Mouse (Mus musculus) myocyte (in vitro differentiated cells): ENCODE results near the gene Tbc1d2. TPM values are rescaled to one million over a fixed set of nuclear protein-coding genes. Genes with fewer than 3 reads are reported as not detected.

Experiments
- H3K27me3 ChIP-seq: one replicate; pipeline ENCODE4 v1.6.1; 2011; ENCODE audit not compliant: control insufficient read depth, insufficient read depth, insufficient read length
- H3K36me3 ChIP-seq: one replicate; pipeline ENCODE4 v1.6.1; 2011; ENCODE audit not compliant: control insufficient read depth, insufficient read depth
- H3K4me2 ChIP-seq: one replicate; pipeline ENCODE4 v1.6.1; 2011; ENCODE audit warnings: low read depth, control low read depth
- H3K4me3 ChIP-seq: one replicate; pipeline ENCODE4 v1.5.1; 2011; ENCODE audit warnings: mild to moderate bottlenecking, control low read depth, moderate library complexity
- H3K79me2 ChIP-seq: one replicate; pipeline ENCODE4 v1.6.1; 2011; ENCODE audit not compliant: control insufficient read depth, insufficient read depth
- H3ac ChIP-seq: one replicate; pipeline ENCODE4 v1.6.1; 2011; ENCODE audit not compliant: control insufficient read depth, insufficient read length
- CEBPB ChIP-seq: IDR thresholded peaks from 2 replicates; pipeline ENCODE4 v1.6.1; 2011; ENCODE audit warnings: mild to moderate bottlenecking, moderate library complexity; ENCODE audit not compliant: poor library complexity, insufficient read depth, severe bottlenecking
- E2F4 ChIP-seq: IDR thresholded peaks from one replicate; pipeline ENCODE4 v1.6.1; 2011; ENCODE audit warnings: mild to moderate bottlenecking, control low read depth, moderate library complexity; ENCODE audit not compliant: insufficient read depth
- MAX ChIP-seq: IDR thresholded peaks from one replicate; pipeline ENCODE4 v1.6.1; 2011; ENCODE audit warnings: low read depth, mild to moderate bottlenecking, control low read depth
- MYOD1 ChIP-seq, 3 experiments: IDR thresholded peaks; one replicate each; pipeline ENCODE4 v1.6.1; 2011; ENCODE audit warnings: control low read depth in 2 of 3, low read depth in 2 of 3, mild to moderate bottlenecking in 2 of 3, moderate library complexity in 1 of 3; ENCODE audit not compliant: insufficient read length in 2 of 3, control insufficient read depth in 1 of 3
- MYOG ChIP-seq, 3 experiments: IDR thresholded peaks; one replicate each; pipeline ENCODE4 v1.6.1; 2011; ENCODE audit warnings: control low read depth in 2 of 3, low read depth in 2 of 3, mild to moderate bottlenecking in 2 of 3; ENCODE audit not compliant: insufficient read length in 2 of 3, control insufficient read depth in 1 of 3, insufficient read depth in 1 of 3
- POLR2A ChIP-seq: IDR thresholded peaks from one replicate; pipeline ENCODE4 v1.6.1; 2011; ENCODE audit warnings: low read depth, mild to moderate bottlenecking, control low read depth, moderate library complexity; ENCODE audit not compliant: insufficient read length
- POLR2AphosphoS2 ChIP-seq: IDR thresholded peaks from one replicate; pipeline ENCODE4 v1.6.1; 2011; ENCODE audit warnings: low read depth, control low read depth; ENCODE audit not compliant: insufficient read length
- REST ChIP-seq: IDR thresholded peaks from one replicate; pipeline ENCODE4 v1.6.1; 2011; ENCODE audit warnings: mild to moderate bottlenecking, control low read depth, moderate library complexity; ENCODE audit not compliant: insufficient read depth, insufficient read length
- SRF ChIP-seq: IDR thresholded peaks from one replicate; pipeline ENCODE4 v1.6.1; 2011; ENCODE audit warnings: low read depth; ENCODE audit not compliant: control insufficient read depth, insufficient read length
- TCF12 ChIP-seq: IDR thresholded peaks from one replicate; pipeline ENCODE4 v1.6.1; 2011; ENCODE audit warnings: mild to moderate bottlenecking, control low read depth; ENCODE audit not compliant: poor library complexity, insufficient read depth, severe bottlenecking
- TCF3 ChIP-seq: IDR thresholded peaks from one replicate; pipeline ENCODE4 v1.6.1; 2011; ENCODE audit warnings: low read depth, control low read depth; ENCODE audit not compliant: insufficient read length
- USF1 ChIP-seq: IDR thresholded peaks from one replicate; pipeline ENCODE4 v1.6.1; 2011; ENCODE audit warnings: low read depth, mild to moderate bottlenecking, control low read depth, moderate library complexity
- polyA plus RNA-seq: library from polyadenylated mRNA; unstranded; fragments of >200 nt; fragmentation: generic; extraction: Trizol; gene quantifications from one replicate; pipeline ENCODE4 v1.2.1, GENCODE M21; 2012; ENCODE audit warnings: missing spikeins

The Tbc1d2 gene
- polyA plus RNA-seq, 1 experiment: 0.20 TPM

DNA sequence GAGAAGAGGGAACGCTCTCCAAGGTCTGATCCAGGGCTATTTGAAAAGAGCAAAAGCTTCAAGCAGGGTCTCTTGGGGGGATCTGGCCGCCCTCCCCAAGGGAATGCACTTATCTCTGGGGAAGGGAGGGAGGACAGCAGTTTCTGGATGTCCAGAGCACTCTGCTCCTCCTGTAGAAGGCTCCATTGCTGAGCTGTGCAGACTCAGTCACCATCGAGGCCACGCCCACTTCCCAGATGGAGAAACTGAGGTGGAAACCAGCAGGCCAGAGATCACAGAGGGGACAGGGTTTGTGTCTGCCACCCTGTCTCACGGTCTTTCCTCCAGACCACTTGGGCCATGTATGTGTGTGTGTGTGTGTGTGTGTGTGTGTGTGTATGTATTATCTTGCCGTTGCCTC lies 51.0 kb downstream of the Tbc1d2 start:
- Histone ChIP-seq H3K36me3 (no peaks in the 10 kb centered on the region), H3ac (no peak overlapping the region), H3K4me2 (no peak overlapping the region), H3K27me3 (peaks cover 30% of the 10 kb centered on the region), H3K4me3 (no peak overlapping the region), H3K79me2 (no peaks in the 10 kb centered on the region)
- TF ChIP-seq TCF3 (no peak), MYOG (IDR thresholded peaks at IDR 0.05; ENCODE audit: control insufficient read depth in 1 of 3, insufficient read depth in 1 of 3, insufficient read length in 2 of 3, low read depth in 2 of 3) (no peak), SRF (no peak), USF1 (no peak), MAX (no peak)

DNA sequence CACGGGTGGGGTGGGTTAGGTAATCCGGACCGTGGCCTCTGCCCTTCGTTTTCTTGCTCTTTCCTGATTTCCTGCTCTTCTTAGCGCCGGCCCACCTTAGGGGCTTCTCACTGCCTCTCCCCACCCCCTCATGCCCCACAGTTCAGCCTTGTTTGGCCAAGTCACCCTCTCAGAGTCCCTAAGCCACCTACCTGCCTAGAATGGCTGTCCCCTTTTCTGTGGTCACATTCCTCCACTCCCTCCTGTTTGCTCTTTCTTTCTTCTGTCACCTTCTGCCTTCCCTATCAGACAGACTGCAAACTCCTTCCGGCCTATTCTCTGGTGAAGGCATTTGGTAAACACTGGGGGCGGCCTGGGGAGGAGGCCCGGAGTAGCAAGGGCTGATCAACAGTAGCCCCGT lies 51.9 kb downstream of the Tbc1d2 start:
- Histone ChIP-seq H3K4me3 (no peak overlapping the region), H3K4me2 (no peak overlapping the region), H3K79me2 (no peaks in the 10 kb centered on the region), H3K27me3 (peaks cover 30% of the 10 kb centered on the region), H3K36me3 (no peaks in the 10 kb centered on the region), H3ac (no peak overlapping the region)
- TF ChIP-seq REST: no peak
- TF ChIP-seq CEBPB: no peak
- TF ChIP-seq POLR2AphosphoS2: no peak
- TF ChIP-seq E2F4: no peak
- TF ChIP-seq SRF: no peak
- TF ChIP-seq MYOD1 (IDR thresholded peaks at IDR 0.05; ENCODE audit: control insufficient read depth in 1 of 3, insufficient read length in 2 of 3, low read depth in 2 of 3): no peak
- TF ChIP-seq MYOG (IDR thresholded peaks at IDR 0.05; ENCODE audit: control insufficient read depth in 1 of 3, insufficient read depth in 1 of 3, insufficient read length in 2 of 3, low read depth in 2 of 3): no peak
- no peak for TF ChIP-seq TCF12
- TF ChIP-seq USF1: no peak
- no peak for TF ChIP-seq TCF3
- no peak for TF ChIP-seq MAX
- no peak for TF ChIP-seq POLR2A

DNA sequence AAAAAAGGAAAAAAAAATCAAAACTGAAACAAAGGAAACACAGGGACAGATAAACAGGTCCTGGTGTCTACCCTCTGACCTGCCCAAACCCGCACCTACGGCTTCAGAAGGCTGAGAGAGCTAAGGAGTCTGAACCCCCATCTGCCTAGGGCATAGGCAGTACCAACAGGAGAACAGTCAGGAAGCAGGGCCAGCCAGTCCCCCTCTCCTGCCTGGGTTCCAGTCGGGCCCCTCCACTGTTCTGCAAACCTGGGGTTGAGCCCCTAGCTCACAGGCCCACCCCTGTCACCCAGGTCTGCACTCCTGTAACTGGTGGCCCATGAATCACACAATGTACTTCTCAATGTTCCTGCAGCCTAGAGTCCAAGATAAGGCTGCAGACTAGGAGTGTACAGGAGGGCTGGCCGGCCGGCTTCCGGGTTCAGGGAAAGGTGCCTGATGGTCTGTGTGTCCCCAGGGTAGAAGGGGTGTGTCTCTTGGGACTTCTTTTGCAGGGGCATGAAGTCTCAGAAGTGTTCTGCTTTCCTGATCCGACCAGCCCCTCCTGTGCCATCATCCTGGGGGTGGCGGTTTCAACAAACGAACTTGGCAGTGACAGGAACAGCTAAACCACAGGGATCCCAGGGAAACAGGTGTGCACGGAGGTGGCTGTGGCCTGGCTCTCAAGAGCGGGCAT lies 52.6 kb downstream of the Tbc1d2 start:
- no peak for TF ChIP-seq POLR2A
- no peak for TF ChIP-seq MAX
- no peak for TF ChIP-seq POLR2AphosphoS2
- TF ChIP-seq MYOG (IDR thresholded peaks at IDR 0.05; ENCODE audit: control insufficient read depth in 1 of 3, insufficient read depth in 1 of 3, insufficient read length in 2 of 3, low read depth in 2 of 3): no peak
- no peak for TF ChIP-seq E2F4
- TF ChIP-seq MYOD1 (IDR thresholded peaks at IDR 0.05; ENCODE audit: control insufficient read depth in 1 of 3, insufficient read length in 2 of 3, low read depth in 2 of 3): no peak
- TF ChIP-seq CEBPB: no peak
- TF ChIP-seq SRF: no peak
- no peak for TF ChIP-seq TCF3
- no peak for TF ChIP-seq TCF12
- no peak for TF ChIP-seq REST
- TF ChIP-seq USF1: no peak
- H3ac ChIP-seq: no peak overlapping the region
- peaks cover 30% of the 10 kb centered on the region for H3K27me3 ChIP-seq
- no peaks in the 10 kb centered on the region for H3K79me2 ChIP-seq
- no peaks in the 10 kb centered on the region for H3K36me3 ChIP-seq
- no peak overlapping the region for H3K4me3 ChIP-seq
- no peak overlapping the region for H3K4me2 ChIP-seq

GRCm38 (mm10) chr4:46596398-46596797 lies 53.6 kb downstream of the Tbc1d2 start:
- Histone ChIP-seq H3ac (no peak overlapping the region), H3K4me2 (no peak overlapping the region), H3K36me3 (no peaks in the 10 kb centered on the region), H3K79me2 (no peaks in the 10 kb centered on the region), H3K4me3 (no peak overlapping the region), H3K27me3 (peaks cover 22% of the 10 kb centered on the region)
- no peak for TF ChIP-seq E2F4
- no peak for TF ChIP-seq TCF3
- no peak for TF ChIP-seq POLR2A
- no peak for TF ChIP-seq REST
- no peak for TF ChIP-seq CEBPB
- no peak for TF ChIP-seq USF1
- TF ChIP-seq MYOG (IDR thresholded peaks at IDR 0.05; ENCODE audit: control insufficient read depth in 1 of 3, insufficient read depth in 1 of 3, insufficient read length in 2 of 3, low read depth in 2 of 3): no peak
- TF ChIP-seq SRF: no peak
- no peak for TF ChIP-seq MAX
- TF ChIP-seq MYOD1 (IDR thresholded peaks at IDR 0.05; ENCODE audit: control insufficient read depth in 1 of 3, insufficient read length in 2 of 3, low read depth in 2 of 3): no peak
- no peak for TF ChIP-seq TCF12
- no peak for TF ChIP-seq POLR2AphosphoS2

- H3K27me3 ChIP-seq: peaks cover 15% of the 10 kb centered on the region
- no peak for TF ChIP-seq TCF3
- no peak for TF ChIP-seq POLR2AphosphoS2
- TF ChIP-seq USF1: no peak
- no peak for TF ChIP-seq SRF
- no peak for TF ChIP-seq MYOG (IDR thresholded peaks at IDR 0.05; ENCODE audit: control insufficient read depth in 1 of 3, insufficient read depth in 1 of 3, insufficient read length in 2 of 3, low read depth in 2 of 3)
- TF ChIP-seq POLR2A: no peak
- TF ChIP-seq MYOD1 (IDR thresholded peaks at IDR 0.05; ENCODE audit: control insufficient read depth in 1 of 3, insufficient read length in 2 of 3, low read depth in 2 of 3): no peak
- TF ChIP-seq TCF12: no peak
- TF ChIP-seq CEBPB: no peak
- TF ChIP-seq REST: no peak
- no peak for TF ChIP-seq MAX
- TF ChIP-seq E2F4: no peak
- H3K4me3 ChIP-seq: no peak overlapping the region
These were observed 55.9 kb downstream of the Tbc1d2 start for GRCm38 (mm10) chr4:46594131-46594530.

More at GRCm38 (mm10) chr4:46594131-46594530, 55.9 kb downstream of the Tbc1d2 start:
- no peak overlapping the region for H3ac ChIP-seq
- H3K4me2 ChIP-seq: no peak overlapping the region
- no peaks in the 10 kb centered on the region for H3K79me2 ChIP-seq
- no peaks in the 10 kb centered on the region for H3K36me3 ChIP-seq
